Mouse (Mus musculus) layer of hippocampus, postnatal 25 days (tissue): ENCODE measurements around the gene Fam118b. TPM values are rescaled to one million over a fixed set of nuclear protein-coding genes. Genes with fewer than 3 reads are reported as not detected.

ENCODE experiments used
- DNase-seq, 2 experiments: peaks; one replicate each; pipeline ENCODE4 v3.0.0; 2022; ENCODE audit warnings: mixed read lengths in 2 of 2, low spot score in 1 of 2; ENCODE audit errors: extremely low spot score in 1 of 2
- total RNA-seq, 2 experiments: library from RNA; stranded (reverse); gene quantifications; 2 replicates each; pipeline ENCODE4 v1.2.3; 2021

The Fam118b gene
- total RNA-seq, 2 experiments from 2014 or later = 25.8 to 26.3 TPM

DNA sequence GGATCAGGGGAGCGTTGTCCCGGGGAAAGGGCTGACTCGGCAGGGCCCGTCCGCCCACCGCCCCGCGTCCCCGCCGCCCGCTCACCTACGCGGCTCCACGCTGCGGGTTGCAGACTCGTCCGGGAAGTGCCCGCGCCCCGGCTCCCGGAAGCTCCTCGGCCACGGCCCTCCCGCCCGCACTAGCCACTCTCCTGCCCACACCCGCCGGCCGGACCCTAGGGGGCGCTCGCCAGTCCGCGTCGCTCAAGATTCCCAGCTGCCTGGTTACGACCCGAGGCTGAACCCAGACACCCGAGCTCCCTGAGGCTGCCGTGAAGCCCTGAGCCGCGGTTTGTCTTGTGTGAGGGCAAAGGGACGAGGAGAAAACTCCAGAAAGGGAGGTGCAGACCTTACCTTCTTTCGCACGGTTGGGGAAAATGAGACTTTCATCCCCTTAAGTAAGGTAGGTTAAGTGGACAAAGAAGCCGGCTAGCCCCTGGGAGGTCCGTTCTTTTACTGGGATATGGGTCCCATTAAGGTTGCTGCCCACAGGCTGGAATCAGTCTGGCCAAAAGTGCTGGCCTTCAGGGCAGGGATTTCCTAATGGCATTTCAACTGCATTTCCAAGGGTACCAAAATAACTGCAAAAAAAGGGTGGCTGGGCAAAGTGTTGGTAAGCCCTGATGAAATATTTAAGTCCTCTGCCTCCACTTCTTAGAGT, 67.7 kb downstream of the Fam118b start, which contains the start of the genes Srpr and Tirap:
TSS of gene Srpr (plus strand) at position 404 of the 700 bp plus-strand sequence.
TSS of gene Tirap (minus strand) at position 520 of the 700 bp plus-strand sequence.
- DNase-seq = peak; percentile 86 to 91

DNA sequence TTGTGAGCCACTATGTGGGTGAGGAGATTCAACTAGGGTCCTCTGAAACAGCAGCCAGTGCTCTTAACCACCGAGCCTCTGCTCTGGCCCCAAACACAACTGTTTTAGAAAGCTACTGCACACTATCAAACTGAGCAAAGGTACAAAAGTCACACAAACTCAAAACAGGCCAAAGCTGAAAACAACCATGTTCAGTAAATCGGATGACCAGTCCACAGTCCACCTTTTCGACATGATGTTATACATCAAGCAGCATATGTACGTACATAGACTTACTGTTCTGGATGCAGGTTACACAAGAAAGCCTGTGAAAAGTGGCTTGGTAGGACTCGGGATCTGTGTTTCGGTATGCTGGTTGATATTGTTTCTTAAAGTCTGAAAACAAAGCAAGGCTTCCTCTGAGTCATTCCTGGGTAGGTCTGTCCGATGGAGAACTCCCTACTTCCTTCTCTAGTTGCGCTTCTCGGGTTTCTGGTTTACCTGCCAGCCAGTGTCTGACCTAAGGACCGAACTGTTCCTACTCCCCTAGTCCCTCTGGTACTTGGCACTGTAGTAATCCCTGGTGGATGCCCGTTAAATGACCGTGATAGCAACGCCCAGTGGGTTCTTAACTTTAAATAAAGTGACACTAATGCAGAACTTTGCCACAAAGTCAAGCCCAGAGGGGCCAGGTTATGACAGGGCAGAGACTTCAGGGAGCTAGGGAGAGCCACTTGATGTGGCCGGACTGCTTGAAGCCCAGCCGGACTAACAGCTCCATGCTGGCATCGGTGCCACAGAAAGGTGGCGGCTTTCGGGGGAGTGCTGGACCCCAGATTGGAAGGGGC, 68.4 kb downstream of the Fam118b start:
- no peak for DNase-seq

DNA sequence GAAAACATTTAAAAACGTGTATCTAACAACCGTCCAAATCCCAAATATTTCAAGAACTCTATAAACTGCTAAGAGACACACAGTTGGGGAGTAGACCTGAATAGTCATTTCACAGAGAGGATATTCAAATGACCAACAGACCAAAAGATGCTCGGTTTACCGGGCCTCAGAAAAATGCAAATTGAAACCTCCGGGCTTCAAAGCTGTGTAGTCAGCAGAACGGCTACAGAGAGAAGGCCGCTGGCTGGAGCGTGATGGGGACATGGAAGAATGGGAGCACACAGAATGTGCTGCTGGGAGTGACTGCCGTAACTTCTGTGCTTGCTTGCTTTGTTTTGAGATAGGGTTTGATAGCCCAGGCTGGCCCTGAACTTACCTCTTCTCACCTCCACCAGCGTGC, 69.3 kb downstream of the Fam118b start:
- DNase-seq = no peak

DNA sequence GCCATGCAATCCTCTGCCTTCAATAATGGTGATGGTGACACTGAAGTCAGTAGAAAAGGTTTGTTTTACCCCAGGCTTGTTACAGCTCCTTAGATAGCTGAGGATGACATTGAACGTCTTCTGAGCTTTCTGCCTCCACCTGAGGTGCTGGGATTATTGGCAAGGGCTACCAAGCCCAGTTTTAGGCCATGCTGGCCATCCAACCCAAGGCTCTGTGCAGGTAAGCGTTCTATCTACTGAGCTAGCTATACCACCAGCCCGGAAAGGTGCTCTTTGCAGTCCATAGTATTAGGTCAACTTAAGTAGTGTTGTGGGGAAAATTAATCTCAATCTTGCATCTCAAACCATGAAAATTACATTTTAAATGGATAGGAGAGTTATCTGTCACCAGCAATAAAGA, 70.0 kb downstream of the Fam118b start:
- DNase-seq = no peak

DNA sequence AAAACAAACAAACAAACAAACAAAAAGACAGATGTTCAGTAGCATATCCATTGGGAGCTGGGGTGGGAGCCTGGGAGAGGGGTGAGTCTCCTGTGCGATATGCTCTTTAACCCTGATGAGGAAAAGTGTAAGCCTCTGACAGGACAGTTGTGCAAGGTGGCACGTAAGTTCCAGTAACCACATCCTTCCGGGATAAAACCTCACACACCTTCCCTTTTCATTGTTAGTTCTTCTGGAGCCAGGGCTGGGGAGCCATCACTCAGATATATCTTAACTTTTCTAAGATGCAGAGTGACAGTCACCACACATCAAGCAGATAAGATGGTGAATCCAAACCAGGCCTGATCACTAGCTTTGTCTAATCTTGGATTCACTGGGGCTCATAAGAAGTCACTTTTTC, 73.6 kb downstream of the Fam118b start:
- no peak for DNase-seq

DNA sequence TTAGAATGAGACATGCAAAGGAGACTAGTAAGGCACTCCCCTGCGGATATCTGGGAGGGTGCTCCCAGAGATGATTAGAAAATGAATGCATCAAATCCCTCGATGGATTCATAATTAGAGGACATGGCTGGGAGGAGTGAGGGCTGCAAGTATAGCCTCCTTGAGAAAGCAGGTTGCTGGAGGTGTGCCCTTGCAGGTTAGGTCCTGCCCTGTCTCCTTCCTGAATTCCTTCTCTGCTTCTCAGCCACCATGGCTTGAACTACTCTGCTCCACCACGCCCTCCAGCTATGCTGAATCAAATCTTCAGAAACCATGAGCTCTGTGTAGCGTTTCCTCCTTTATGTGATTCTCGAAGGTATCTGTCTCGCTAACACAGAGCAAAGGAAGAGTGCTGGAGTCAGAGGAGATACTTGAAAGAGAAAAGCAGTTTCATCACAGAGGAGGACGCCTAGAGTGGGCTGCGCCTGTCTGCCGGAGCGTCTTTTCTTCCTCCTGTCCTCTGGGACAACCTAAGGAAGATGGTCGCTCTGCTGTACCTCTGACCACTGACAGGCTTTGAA, 74.5 kb downstream of the Fam118b start:
- no peak for DNase-seq

DNA sequence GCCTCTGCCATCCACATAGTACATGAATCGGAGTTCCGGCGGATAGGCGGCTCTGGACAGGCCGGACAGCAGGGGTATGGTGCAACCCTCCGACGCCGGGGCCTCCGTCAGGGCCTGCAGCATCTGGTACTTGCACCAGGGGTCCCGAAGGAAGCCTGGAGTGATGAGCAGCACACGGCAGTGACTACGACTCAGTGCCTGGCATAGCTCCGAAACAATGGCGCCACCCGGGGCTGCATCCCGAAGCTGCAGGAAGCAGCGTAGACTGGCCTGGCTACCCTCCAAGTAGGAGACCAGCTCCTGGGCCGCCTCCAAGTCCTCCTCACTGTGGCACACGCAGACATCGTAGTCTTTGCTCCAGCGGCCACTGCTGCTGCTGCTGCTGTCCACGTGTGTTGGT, 78.9 kb downstream of the Fam118b start:
- peak in 1 of 2 experiments; percentile 52 for DNase-seq

DNA sequence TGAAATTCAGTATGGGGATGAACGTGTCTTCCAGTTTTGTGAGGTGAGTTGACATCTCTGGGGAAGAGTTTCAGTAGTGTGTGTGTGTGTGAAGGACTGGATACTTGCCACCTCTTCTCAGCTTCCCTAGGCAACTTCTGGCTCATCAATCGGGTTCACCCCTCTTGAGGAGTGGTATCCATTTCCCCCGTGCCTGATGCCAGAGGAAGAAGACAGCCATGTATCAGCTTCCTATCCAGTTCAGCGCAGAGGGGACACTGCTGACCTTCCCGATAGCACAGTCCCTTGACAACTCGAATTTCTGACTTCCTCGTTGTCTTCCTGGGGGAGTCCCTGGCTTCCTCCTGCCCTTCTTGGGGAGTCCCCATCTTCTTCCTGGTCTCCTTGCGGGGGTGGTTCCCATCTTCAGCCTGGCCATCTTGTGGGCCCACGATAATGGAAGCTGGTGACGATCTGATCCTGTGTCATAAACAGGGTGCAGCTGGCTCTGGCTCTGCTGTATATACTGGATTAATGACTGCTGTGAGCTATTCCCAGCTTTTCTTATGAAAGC, 80.2 kb downstream of the Fam118b start:
- no peak for DNase-seq

DNA sequence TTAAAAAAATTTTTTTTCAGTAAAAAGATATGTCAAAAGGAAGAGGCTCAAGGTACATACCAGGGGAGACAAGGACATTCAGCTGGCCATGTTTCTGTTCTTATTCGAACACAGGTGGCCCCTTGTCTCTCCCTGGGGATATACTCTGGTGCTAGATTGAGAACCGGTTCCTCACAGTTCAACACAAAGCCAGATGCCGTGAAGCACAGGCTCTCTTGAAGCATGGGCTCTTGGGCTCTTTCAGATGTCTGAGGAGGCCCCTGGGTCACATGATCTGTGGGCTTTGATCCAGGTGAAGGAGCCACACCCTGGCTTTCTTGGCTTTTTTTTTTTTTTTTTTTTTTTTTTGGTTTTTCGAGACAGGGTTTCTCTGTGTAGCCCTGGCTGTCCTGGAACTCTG, 81.2 kb downstream of the Fam118b start:
- no peak for DNase-seq

DNA sequence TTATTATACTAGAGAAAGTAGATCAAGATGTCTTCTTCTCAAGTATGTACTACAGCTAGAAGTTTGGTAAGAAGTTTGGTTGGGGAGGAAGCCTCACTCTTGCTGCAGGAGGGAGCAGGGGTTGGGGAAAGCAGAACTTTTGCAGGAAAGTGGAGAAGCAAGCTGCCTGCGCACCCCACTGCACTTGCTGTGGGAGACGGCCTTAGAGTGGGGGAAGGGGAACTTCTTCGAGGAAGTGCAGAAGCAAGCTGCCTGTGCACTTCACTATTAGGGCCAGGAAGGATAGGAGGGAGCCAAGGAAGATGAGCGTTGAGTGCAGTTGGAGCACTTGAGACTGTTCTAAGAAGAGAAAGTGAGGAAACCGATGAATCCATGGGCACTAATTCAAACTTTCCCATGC, 84.2 kb downstream of the Fam118b start:
- DNase-seq = no peak

DNA sequence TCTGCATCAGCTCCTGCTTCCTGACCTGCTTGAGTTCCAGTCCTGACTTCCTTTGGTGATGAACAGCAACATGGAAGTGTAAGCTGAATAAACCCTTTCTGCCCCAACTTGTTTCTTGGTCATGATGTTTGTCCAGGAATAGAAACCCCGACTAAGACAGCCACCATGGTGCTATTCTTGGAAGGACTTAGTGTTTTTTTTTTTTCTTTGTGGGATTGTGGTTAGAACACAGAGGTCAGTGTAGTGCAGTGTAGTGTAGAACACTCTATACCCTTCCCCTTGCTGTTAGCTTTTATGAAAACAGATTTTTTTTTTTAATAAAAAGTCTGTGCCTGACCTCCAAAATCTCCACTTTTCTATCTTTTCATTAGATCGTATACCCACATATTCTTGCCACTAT, 84.8 kb downstream of the Fam118b start:
- DNase-seq = no peak

DNA sequence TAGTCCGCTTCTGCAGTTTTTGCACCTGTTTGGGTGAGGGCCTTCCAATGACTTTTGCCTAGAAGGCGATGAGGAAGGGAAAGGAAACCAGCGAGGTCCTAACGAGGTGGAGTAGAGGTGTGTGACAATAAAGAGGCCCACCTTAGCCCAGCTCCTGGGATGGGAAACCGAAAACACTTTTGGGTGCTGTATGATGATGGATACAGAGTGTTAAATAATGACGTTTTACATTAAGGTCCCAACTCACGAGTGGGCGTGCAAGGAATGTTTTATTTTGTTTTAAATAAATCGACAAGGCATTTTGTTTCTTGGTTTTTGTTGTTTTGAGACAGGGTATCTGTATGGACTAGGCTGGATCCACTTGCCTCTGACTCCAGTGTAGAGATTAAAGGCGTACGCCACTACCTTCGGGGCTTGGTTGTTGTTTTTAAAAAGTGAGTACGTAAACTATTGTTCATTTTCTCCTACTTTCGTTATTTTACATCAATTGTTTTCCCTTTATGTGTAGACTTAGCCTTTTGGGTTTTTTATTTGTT, 91.4 kb downstream of the Fam118b start:
- no peak for DNase-seq

DNA sequence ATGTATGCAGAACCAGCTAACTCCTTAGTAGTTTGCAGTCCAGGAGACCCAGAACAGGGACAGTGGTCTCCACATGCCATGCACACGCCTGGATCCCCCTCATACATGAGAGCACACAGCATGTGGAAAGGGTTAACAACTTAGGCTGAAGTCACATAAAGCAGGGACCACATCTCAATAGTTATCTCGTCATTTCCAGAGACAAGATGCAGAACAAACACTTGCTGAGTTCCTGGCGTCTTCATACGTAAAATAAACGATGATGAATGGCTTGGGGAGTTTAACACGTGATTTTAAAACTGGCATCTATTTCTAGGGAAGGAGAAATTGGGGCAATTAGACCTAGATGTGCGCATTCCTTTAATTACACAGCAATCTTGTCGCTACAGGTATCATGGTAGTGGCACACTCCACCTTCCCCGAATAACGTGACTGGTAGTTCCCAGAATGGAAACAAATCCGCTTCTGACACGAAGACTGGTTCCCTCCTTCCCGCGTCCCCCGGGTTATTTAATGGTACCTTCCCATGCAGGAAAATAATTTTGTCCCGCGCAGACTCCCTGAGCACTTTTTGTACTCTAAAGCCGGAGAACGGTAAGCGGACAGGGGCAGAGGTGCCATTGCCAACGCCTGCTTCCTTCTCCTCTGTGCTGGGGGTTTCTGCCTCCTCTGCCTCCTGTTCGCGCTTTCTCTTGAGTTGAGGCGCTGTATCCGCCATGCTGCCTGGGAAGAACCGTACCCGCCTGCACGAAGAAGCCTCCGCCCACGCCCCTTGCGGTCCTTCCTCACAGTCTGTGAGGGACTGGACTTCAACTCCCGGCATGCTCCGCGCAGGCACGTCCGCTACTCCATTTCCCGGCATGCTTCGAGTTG, 92.1 kb downstream of the Fam118b start, which contains the start of gene Dcps:
TSS of gene Dcps (minus strand) at position 811 of the 873 bp plus-strand sequence.
- peak; percentile 93 to 95 for DNase-seq

DNA sequence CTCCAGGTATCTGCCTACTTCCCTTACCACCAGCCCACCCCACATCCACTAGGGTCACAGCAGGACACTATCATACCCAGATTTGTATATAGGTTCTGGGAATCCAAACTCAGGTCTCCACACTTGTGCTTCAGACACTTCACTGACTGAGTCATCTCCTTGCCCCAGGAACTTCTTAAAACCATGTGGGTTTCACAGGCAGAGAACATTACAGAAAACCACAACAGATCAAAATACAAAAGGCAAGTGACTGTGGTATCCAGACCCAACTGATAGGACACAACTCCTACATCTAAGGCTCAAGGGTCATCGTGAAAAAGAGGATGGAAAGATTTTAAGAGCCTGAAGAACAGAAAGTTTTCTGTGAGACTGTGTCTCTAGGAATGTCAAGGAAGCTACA, 94.3 kb downstream of the Fam118b start:
- no peak for DNase-seq

DNA sequence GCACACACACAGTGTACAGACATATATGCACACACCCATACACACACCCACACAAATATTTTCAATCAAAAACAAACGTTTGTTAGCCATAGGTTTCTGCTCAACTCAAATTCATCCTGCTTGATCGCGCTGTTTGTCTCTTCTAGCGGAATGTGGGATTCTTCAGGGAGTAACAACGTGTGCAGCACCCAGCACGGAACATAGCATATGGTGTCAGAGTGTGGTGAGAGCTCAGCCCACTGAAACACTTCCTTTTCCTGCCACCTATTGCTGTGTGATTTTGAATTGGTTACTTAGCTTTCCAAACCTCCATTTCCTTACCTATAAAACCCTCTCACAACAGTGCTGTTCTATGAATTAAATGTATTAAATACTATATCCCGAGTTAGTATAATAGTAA, 97.5 kb downstream of the Fam118b start:
- DNase-seq = no peak

Other genes starting within 250 kb of the Fam118b start
- 10 to 100 TPM; 23.9 to 24.5 TPM for gene St3gal4, start 148.5 kb downstream of the Fam118b start, total RNA-seq
- 10 to 100 TPM; 19.2 to 21.5 TPM for gene Dcps, start 91.7 kb downstream of the Fam118b start, total RNA-seq
- 10 to 100 TPM; 62.3 to 63.3 TPM for gene Srpr, start 67.6 kb downstream of the Fam118b start, total RNA-seq
- 1 to 10 TPM; 1.5 to 2.2 TPM for gene Tirap, start 67.5 kb downstream of the Fam118b start, total RNA-seq
- 10 to 100 TPM; 34.3 to 34.5 TPM for gene Foxred1, start 56.8 kb downstream of the Fam118b start, total RNA-seq
- gene Rpusd4, start 60 bp upstream of the Fam118b start, total RNA-seq = 10 to 100 TPM in 1 of 2 experiments, 1 to 10 TPM in 1; 8.7 to 10.9 TPM
- gene Cdon, start 153.3 kb upstream of the Fam118b start, total RNA-seq = 10 to 100 TPM in 1 of 2 experiments, 1 to 10 TPM in 1; 9.5 to 15.8 TPM